Mouse (Mus musculus): ENCODE measurements around the gene Tmem132c.

Tmem132c gene
- long read RNA-seq, experiment 1 = 0 reads
- long read RNA-seq, experiment 2 = 0 reads

DNA sequence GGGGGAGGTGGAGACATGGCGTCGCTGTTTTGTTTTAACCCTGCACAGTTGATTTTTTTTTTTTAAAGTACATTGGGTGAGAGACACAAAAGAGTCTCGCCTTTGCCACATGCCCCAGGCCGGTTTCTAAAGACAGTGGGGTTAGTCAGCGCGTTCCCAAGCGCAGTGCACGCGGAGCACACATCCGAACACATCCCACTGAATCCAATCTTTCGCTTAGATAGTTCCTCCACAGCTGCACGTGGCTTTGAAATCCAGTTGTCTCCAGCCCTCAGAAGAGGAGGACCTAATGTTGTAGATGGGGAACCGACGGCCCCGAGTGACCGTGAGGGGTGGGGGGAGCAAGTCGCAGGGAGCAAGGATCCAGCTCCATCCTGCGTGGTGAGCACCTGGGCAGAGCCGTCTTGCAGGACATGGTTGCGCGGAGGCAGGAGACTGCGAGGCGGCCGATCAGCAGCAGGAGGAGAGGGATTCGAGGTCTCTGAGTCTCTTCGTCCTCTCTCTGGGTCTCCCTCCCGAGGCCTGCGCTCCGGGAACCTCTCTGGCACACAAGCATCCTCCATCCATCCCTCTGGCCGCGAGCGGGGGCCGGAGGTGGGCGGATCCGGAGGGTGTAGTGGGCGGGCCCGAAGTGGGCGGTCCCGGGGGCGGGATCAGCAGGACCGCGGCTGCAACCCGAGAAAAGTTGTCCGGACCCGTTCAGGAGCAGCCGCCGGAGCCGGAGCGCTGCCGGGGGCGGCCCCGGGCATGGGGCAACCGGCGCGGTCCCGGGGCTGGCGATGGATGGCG lies at the start of gene Tmem132c:
Gene Tmem132c, plus strand, starts transcription at position 673 of the 789 bp plus-strand sequence.
- intact Hi-C loops (cut with DNase I) = no loop called here

DNA sequence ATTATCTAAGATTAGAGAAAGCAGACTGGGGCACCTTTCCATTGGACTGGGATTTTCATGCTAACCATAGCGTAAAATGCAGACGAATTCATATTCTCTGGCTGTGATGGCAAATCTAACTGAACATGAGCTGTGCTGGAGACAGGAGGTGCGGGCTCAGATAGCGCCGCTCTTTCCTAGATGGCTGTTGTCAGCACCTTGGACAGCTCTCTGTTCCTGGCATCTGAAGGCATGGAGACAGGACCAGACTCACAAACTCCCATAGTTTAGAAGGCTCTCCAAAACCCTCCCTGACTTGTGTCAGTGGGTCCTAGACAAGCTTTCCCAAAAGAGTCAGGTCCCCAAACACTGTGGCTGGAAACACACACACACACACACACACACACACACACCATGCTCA lies 49.7 kb upstream of the Tmem132c start:
- intact Hi-C loops (cut with DNase I) = no loop called here

DNA sequence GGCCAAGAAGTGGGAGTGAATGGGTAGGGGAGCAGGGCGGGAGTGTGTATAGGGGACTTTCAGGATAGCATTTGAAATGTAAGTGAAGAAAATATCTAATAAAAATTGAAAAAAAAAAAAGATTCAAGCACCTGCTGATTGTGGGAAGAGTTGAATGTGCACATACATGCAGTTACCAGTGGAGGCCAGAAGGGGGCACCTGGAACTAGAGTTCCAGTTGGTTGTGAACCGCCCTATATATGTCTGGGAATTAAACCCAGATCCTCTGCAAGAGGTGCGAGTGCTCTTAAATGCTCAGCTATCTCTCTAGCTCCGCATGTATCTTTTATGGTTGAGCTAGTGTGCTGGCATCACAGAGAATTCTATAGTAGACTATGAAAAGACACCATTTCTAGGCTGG lies 42.8 kb upstream of the Tmem132c start:
- intact Hi-C loops (cut with DNase I) = no loop called here

DNA sequence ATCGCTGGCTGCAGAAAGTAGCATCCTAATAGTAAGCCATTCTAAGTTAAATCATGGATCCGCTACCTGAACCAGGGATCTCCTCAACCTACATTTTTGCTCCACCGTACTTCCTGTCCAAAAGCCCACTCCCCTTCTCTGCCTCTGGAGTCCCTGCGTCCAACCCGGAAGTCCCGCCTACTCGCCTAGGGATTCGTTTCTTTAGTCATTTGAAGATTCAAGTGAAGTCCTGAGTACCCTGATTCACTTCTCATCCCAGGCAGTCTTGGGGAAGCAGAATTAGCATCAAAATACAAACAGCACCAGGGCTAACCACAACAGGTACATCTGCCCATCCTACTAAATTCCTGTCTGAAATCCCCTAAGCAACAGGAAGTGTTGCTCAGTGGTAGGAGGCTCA lies 36.7 kb upstream of the Tmem132c start:
- intact Hi-C loops (cut with DNase I) = no loop called here

DNA sequence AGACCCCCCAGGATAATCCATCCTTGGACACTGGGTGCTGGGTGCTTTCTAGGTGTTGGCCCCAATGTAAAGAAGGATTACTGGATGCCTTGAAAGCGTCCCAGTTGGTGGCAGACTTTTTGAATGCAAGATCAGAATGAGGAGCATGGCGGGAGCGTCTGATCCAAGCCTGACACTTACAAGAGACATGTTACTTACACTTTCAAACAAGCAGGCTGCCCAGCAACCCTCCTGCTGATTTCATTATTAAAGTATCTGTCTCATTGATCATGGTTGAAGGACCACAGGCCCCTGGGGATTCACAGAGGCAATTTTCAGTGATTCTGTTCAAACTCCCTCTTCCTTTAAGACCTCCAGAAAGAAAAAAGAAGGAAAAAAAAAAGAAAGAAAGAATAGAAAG lies 25.2 kb upstream of the Tmem132c start:
- intact Hi-C loops (cut with DNase I) = no loop called here

DNA sequence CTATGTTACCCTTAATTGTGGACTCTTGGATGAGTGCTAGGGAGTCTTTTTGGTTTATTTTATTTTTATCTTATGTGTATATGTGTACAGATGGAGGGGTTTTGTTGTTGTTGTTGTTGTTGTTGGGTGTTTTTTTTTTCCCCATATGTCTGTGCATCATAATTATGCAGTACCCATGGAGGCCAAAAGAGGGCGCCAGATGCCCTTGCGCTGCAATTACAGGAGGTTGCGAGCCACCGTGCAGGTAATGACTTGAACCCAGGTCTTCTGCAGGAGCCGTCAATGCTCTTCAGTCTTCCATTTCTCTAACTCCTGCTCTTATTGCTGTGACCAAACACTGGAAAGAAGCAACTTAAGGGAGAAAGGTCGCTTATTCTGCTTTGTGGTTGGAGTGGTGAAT lies 23.9 kb upstream of the Tmem132c start:
- intact Hi-C loops (cut with DNase I) = no loop called here

DNA sequence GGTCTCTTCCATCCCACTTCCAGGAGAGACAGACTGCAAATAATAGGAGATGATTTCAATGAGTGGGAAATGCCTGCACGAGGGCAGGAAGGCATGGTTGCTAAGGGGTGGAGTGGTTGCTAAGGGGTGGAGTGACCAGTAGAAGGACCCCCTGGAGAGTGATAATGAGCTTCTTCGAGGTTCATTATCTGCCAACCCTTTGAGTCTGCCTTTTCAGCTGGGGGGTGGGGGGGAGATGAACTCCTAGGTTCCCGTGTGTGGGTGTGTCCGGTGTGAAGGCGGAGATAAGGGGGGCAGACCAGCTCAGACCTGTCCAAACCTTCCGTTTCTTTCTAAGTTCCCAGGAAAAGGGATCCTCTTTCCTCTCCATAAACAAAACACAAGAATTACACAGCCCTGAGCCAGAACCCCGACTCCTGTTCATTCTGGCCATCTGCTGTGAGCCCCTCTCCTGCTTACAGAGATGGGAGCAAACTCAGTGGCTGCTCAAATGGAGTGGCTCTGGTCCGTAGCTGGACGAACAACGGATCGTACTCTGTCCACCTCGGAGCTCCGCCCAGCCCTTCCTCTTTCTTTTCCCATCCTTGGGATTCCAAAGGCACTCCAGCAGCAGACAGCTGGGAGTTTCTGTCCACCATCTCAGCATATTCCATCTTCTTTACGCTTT lies 13.5 kb upstream of the Tmem132c start:
- intact Hi-C loops (cut with DNase I) = no loop called here

DNA sequence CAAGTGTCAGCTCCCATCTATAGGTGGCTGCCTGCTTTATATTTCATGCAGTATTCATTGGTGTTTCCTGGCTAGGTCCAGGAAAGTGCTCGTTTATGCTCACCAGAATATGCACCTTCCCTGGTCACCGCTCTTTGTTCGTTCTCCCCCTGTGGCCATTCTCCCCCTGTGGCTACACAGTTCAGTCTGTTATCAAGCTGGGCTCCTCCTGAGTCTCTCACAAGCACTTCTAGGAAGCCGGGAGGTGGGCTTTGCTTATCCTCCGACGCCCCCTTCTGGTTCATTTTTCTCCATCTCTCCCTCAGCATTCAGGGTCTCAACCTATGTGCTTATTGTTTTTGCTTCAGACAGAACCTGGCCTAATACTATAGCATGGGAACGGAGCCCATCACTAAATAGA lies 6.9 kb upstream of the Tmem132c start:
- intact Hi-C loops (cut with DNase I) = loop anchor here (2.0 to 10.0 kb wide), 3 partner anchors 108 to 246 kb away; no protein-coding TSS in a partner anchor

DNA sequence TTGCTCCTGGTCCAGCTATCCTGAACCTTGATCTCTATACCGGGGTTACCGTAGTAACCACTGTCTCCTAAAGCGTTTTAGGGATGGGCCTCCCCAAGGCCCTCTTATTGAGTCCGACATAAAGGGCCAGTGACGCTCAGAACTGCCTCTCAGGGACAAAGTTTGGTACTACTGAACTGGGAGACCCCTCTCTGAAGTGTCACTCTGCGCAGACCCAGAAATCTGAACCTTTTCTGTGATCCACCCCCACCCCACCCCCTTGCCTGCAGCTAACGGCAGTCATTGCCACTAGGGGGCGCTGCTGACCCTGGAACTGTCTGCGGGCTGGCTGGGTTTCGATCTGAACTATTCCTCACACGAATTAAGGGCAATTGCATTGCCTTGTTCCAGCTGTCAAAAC lies 6.4 kb upstream of the Tmem132c start:
- intact Hi-C loops (cut with DNase I) = loop anchor here (2.0 to 10.0 kb wide), 3 partner anchors 107 to 246 kb away; no protein-coding TSS in a partner anchor

DNA sequence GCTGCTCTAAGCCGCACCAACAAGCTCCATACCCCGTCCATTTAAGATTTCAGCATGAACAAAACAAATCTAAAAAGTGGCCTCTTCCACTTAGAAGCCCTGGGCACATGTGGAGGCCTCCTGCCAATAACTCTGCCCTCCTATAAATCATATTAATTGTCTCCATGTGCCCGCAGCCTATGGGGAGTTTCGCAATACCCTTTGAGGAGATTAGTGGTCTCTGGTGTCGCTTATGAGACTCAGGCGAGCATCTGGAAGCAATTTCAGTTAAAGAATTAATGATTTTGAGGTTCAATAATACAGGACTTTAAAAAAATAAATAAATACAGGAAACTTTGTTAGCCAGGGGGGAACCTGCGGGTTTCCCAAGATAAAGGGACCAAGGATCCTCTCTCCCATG lies 1.9 kb upstream of the Tmem132c start:
- intact Hi-C loops (cut with DNase I) = loop anchor here (5.0 to 10.0 kb wide), 2 partner anchors 103 to 125 kb away; no protein-coding TSS in a partner anchor

DNA sequence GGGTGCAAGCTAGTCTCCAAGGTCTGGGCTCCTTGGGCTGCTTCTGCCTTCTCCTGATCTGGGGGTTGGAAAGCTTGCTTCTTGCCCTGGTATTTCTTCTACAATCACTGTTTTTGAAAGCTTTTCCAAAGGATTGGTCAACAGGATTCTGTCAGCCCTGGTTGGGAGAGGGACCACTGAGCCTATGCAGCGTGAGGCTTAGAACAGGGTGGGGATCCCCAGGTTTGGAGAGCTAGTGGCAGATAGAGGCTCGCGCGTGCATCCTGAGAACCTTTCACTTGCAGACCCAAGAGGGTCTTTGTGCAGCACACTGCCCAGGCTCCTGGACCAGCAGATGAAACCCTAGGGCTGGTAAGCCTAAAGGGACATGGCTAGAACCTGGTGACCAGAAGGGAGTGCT lies 962 bp upstream of the Tmem132c start:
- intact Hi-C loops (cut with DNase I) = no loop called here

DNA sequence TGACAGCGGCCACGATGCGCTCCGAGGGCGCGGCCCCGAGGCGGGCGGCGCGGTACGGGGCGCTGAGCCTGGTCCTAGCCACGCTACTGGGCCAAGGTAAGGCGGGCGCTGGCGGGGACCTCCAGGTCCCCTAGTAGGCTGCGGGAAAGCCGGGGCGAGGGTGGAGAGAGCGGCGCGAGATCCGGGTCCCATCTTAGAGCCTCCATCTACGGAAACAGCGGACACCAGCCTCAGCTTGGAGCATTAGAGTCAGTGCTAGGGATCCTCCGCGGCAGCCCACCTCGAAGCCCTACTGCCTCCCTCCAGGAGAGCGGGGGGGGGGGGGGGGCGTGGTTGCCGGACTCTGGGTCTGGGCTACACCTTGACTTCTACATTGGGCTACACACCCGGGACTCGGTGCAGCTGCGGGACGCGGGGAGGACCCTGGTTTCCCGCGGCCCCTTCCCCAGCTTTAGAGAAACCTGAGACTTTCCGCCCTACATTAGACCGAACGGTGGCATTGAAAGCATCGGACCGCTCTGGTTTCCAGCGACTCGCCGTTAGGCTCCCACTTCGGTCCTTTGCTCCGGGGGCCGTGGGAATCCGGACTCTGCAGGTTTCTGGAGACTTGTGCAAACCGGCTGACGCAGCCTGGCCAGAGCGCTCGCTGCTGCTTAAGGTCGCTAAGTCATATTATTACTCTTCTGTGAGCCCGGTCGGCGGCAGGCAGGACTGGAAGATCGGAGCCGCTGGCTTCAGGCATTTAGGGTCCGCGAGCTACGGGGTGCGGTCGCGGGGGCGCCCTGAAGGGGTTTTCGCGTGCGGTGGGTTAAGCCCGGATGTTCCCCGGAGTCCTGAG lies 536 bp downstream of the Tmem132c start:
- intact Hi-C loops (cut with DNase I) = no loop called here

DNA sequence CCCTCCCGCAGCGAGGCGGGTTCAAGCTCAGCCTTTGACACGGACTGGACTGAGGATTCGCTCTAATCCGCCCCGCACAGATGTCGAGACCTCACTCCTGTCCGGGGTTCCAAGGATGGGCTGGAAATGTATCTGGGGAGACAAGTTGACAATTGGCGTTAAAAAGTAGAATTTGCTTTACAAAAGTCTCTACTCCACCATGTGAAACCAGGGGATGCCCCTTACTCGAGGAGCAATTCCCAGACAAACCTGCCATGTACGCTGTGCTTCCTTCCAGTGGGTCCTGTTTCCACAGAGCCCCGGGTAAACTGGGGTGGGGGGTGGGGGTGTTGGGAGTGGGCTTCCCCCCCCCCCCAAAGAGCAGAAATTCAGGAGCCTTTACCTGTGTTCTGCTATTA lies 1.2 kb downstream of the Tmem132c start:
- intact Hi-C loops (cut with DNase I) = no loop called here

DNA sequence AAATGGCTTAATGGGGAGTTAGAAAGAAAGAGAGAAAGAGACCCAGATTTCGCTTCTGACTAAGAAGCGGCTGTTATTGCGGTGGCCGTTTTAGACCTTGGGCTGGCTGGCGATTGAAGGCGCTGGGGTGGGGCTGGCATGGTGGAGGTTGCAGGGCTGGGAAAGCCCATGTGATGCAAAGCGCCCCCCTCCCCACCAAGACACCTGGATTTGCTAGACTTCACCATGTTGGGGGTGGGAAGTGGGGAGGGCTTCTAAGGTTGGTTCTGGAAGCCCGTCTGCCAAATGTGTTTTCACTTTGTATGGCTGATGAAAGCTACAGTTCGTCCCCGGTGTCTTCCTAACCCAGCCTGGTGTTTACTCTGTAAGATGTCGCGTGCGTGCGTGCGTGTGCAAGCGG lies 1.6 kb downstream of the Tmem132c start:
- intact Hi-C loops (cut with DNase I) = no loop called here

DNA sequence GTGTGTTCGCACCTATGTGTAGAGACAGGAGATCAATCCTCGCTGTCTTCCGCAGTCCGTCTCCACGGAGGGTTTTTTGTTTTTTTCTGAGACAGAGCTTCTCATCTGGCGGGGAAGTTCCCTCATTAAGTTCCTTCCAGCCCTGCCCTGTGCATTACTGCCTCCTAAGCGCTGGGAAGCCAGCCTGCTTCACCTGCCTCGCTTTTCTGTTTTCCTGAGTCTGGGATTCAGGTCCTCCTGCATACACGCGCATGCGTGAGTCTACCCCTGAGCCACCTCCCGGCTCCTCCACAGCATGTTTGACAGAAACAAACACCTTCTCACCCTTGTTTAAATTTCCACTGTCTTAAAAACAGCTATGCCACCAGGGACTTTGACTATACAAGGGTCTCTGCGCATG lies 2.0 kb downstream of the Tmem132c start:
- intact Hi-C loops (cut with DNase I) = no loop called here

DNA sequence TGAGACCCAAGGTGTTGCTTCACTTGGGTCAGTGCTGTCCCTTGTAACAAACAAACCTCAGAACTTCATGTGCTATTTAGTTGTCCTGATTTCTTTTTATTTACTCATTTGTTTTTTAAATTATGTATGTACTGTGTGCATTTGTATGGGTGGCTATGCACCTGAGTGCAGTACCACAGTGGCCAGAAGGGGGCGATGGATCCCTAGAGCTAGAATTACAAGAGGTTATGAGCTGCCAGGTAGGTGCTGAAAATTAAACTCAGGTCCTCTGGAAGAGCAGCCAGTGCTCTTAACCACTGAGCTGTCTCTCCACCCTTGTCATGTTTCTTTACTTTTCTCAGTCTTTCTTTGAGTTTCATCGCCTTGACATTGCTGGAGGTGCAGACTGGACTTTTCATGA lies 11.7 kb downstream of the Tmem132c start:
- intact Hi-C loops (cut with DNase I) = no loop called here

DNA sequence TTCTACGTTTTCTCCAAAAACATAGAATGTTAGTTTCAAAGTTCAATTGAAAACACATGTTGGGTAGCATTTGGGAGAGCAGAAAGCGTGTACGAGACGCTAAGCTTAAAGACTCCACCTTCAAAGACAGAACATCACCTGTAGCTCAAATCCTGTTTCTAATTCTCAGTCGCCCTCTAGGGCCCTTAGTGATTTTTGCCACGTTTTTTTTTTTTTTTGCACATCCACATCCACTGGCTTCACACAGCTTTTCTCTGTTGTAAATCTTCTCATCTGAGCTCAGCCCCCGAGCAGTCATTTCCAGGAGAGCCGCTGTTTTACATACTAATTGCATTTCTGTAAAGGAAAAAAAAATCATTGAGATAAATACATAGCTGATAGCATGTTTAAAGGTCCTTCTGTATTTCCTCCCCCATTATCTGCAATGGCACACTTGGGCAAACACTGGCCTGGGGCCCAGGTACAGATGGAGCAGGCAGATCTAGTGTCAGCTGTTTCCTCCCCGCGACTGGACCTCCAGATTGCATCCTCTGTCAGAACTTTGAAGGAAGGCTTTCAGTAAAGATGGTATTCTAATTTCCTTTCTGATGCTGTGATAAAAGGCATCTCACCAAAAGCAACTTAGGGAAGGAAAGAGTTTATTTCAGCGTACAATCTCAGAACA lies 15.5 kb downstream of the Tmem132c start:
- intact Hi-C loops (cut with DNase I) = no loop called here

DNA sequence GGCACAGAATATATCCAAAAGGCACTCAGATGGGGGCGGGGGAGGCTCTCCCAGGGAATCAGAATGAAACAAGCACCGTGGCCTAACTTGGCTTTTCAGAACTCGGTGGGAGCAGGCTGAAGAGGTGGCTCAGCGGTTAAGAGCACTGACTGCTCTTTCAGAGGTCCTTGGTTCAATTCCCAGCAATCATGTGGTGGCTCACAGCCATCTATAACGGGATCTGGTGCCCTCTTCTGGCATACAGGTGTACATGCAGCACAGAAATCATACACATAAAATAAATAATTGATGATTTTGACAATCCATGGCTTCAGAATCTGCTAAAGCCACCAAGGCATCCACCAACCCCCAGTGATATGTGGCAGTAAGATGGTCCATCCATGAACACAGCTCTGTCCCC lies 20.5 kb downstream of the Tmem132c start:
- intact Hi-C loops (cut with DNase I) = no loop called here

DNA sequence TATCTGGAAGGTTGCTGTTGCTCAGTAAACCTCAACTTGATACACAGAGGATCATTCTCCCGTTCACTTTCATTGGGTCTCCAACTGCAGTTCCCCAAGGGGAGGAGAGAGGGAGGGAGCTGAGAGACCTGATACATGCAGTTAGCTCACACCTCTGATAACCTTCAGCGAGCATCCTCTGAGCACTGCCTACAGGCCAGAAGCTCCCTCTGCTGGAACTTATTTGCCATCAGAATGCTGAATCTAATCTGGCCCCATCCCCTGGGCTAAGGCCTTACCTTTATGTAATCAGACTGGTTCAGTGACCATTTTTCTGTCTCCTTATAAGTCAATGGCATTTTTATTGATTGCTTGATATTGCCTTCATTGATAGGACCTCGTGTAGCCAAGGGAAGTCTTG lies 29.5 kb downstream of the Tmem132c start:
- intact Hi-C loops (cut with DNase I) = no loop called here

DNA sequence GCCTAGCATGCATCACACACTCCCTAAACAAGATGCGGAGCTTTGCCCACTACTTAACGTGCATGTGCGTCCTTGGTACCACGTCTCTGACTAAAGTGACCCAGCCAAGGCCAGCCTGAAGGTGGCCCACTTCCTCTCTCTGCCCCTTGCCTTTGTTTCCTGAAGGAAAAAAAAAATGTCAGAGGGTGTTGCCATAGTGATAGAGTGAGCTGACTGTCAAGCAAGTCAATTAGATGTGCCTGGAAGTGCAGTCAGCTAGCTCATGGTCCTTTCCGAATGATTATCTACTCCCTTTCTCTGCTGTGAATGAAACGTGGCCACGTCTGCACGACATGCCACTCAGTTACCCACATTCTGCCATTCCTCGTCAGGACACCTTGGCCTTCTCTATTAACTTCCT lies 37.9 kb downstream of the Tmem132c start:
- intact Hi-C loops (cut with DNase I) = no loop called here

DNA sequence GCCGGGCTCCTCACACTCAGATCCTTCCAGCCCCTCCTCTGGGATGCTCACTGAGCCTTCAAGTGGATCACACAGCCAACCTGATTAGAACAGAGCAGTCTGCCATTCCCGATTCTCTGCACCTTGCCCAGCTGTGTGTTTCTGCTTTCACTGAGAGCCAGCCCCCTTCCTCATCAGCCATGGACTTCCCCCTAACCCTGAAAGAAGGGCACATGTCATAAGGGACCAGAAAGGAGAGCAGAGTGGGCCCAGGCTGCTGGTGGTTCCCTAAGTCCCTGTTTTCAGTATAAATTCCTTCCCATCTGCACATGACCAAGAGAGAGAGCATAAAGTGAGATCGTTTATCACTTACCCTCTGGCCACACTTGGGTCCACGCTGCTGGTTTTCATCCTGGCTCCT lies 39.6 kb downstream of the Tmem132c start:
- intact Hi-C loops (cut with DNase I) = no loop called here

Data from adrenal gland (tissue).